Mouse (Mus musculus) hindbrain, embryonic 15.5 days (tissue): Measurements from ENCODE around the gene Nrcam. TPM values are rescaled to one million over a fixed set of nuclear protein-coding genes. Genes with fewer than 3 reads are reported as not detected.
A peak's percentile ranks its signal among the peaks of the same experiment; 100 is the strongest.

Experiments
- ATAC-seq: fragments of 200-750 bp; cut with Nextera tagmentation; 2 replicates; pipeline ENCODE4 v1.8.0; 2017; ENCODE audit warnings: low read depth, moderate number of reproducible peaks, moderate TSS enrichment; ENCODE audit not compliant: low FRiP score
- H3K27ac ChIP-seq: fragments of 300-500 bp; sonication (generic); replicated peaks from 2 replicates; pipeline ENCODE4 v1.5.1; 2015; ENCODE audit warnings: mild to moderate bottlenecking, inconsistent platforms
- H3K27me3 ChIP-seq: fragments of 300-500 bp; sonication (generic); 2 replicates; pipeline ENCODE4 v1.6.1; 2015; ENCODE audit warnings: control low read depth, inconsistent platforms
- H3K36me3 ChIP-seq: fragments of 300-500 bp; sonication (generic); 2 replicates; pipeline ENCODE4 v1.6.1; 2015; ENCODE audit warnings: control low read depth, inconsistent platforms
- H3K4me1 ChIP-seq: fragments of 300-500 bp; sonication (generic); replicated peaks from 2 replicates; pipeline ENCODE4 v1.6.1; 2015; ENCODE audit warnings: control low read depth, inconsistent platforms
- H3K4me2 ChIP-seq: fragments of 300-500 bp; sonication (generic); 2 replicates; pipeline ENCODE4 v1.6.1; 2015; ENCODE audit warnings: moderate library complexity, mild to moderate bottlenecking, inconsistent platforms
- H3K4me3 ChIP-seq: fragments of 300-500 bp; sonication (generic); 2 replicates; pipeline ENCODE4 v1.5.1; 2015; ENCODE audit warnings: mild to moderate bottlenecking, inconsistent platforms
- H3K9ac ChIP-seq: fragments of 300-500 bp; sonication (generic); 2 replicates; pipeline ENCODE4 v1.6.1; 2015; ENCODE audit warnings: inconsistent platforms
- H3K9me3 ChIP-seq: fragments of 300-500 bp; sonication (generic); 2 replicates; pipeline ENCODE4 v1.6.1; 2016; ENCODE audit warnings: control low read depth, inconsistent platforms
- WGBS: fragments of 180-500 bp; shearing (Covaris S2); methylation state at CpG from one replicate; pipeline ENCODE4 v1.1.7; 2015; 5-methylcytosine and 5-hydroxymethylcytosine counted together
- polyA plus RNA-seq: library from polyadenylated mRNA; unstranded; fragments of >200 nt; fragmentation: Nextera tagmentation; extraction: Ambion mirVana; gene quantifications from 2 replicates; pipeline ENCODE4 v1.2.1, GENCODE M21; 2015

The Nrcam gene
- polyA plus RNA-seq, 1 experiment from 2014 or later: 127 TPM

DNA sequence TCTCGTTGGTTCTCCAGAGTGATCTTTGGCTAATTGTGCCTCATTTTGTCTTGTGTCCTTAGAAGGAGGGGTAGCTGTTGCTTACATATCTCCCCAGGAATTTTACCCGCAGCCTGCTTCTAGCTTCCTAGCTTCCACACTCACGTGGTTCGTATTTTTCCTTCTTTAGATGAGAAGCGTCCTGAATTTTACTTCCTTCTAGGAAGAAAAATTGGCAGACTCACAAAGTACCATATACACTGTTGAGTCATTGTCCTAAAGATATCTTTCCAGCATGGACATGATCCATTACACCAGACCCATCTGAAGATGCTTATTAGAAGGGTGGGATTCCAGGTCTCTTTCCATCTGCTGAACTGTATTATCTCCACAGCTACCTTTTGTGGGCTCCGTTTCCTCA lies 122.2 kb downstream of the Nrcam start:
- H3K9ac ChIP-seq: no peak overlapping the region
- no peak overlapping the region for H3K4me3 ChIP-seq
- no peak overlapping the region for H3K4me2 ChIP-seq
- H3K27ac ChIP-seq: no peak overlapping the region
- no peaks in the 10 kb centered on the region for H3K27me3 ChIP-seq
- no peaks in the 10 kb centered on the region for H3K9me3 ChIP-seq
- ATAC-seq: no peak
- H3K4me1 ChIP-seq: no peaks in the 10 kb centered on the region
- WGBS: 80% methylated on average over 6 of the region's 6 CpGs
- no peaks in the 10 kb centered on the region for H3K36me3 ChIP-seq

DNA sequence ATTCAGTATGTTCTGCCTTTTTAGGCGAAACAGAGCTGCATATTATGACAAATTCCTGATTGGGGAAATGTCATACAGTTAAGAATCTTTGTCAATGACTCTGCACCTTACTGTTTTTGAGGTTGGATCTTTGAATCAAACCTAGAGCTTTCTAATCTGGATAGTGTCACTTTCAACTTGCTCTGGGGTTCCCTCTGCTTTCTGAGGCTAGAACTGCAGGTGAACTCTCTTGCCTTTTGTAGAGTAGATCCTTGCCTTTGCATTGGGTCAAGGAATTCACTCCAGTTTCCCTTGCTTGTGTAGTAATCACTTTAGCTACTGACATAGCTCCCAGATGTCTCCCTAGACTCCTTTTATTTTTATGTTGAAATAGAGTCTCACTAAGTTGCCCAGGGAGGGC lies 123.1 kb downstream of the Nrcam start:
- no peak overlapping the region for H3K9ac ChIP-seq
- H3K4me1 ChIP-seq: no peaks in the 10 kb centered on the region
- H3K27ac ChIP-seq: no peak overlapping the region
- ATAC-seq: no peak
- no peak overlapping the region for H3K4me3 ChIP-seq
- no peak overlapping the region for H3K4me2 ChIP-seq
- H3K36me3 ChIP-seq: no peaks in the 10 kb centered on the region
- no peaks in the 10 kb centered on the region for H3K27me3 ChIP-seq
- 77% methylated on average over 1 of the region's 1 CpGs for WGBS
- H3K9me3 ChIP-seq: no peaks in the 10 kb centered on the region

DNA sequence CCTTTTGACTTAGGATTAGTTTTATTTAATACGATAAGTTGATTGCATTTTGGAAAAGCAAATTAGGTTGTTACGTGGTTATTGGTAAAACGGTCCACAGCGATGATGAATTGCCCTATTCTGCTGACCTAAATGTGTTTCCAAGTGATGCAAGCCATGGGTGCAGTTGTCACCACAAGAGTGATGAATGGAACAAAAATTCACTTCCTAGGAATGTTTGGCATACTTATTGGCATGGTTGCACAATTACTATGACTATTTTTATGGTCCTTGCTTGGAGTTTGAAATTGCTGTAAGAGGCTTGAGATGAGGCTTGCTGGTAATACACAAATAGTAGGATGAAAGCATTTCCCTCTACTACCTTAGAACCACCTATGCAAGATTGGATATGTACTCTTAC lies 125.1 kb downstream of the Nrcam start:
- no peak for ATAC-seq
- no peaks in the 10 kb centered on the region for H3K27me3 ChIP-seq
- WGBS: 74% methylated on average over 4 of the region's 4 CpGs
- H3K9me3 ChIP-seq: no peaks in the 10 kb centered on the region
- no peak overlapping the region for H3K4me2 ChIP-seq
- H3K36me3 ChIP-seq: no peaks in the 10 kb centered on the region
- H3K9ac ChIP-seq: no peak overlapping the region
- no peak overlapping the region for H3K4me3 ChIP-seq
- H3K4me1 ChIP-seq: no peaks in the 10 kb centered on the region
- H3K27ac ChIP-seq: no peak overlapping the region

DNA sequence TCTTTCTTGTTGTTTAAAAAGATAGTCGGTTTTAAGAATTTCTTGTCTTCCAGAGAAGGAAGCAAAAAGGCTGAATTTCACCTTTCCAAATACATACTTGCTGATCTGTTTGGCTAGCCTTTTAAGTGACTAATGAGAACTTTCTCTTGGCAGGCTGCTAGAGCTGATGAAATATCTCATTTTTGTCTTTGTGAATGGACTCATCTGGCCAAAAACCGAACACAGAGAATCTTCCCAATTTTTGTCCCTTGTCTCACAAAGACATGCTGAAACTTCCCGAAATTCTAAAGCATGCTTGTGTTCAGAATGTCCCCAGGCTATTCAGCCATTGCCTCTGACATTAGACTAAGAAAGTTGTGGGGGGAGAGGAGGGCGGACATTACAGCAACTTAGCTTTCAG lies 129.3 kb downstream of the Nrcam start:
- no peak for ATAC-seq
- H3K4me3 ChIP-seq: no peak overlapping the region
- H3K9me3 ChIP-seq: no peaks in the 10 kb centered on the region
- no peak overlapping the region for H3K4me2 ChIP-seq
- H3K4me1 ChIP-seq: peaks cover 15% of the 10 kb centered on the region
- H3K27me3 ChIP-seq: no peaks in the 10 kb centered on the region
- H3K9ac ChIP-seq: no peak overlapping the region
- 75% methylated on average over 4 of the region's 4 CpGs for WGBS
- no peak overlapping the region for H3K27ac ChIP-seq
- H3K36me3 ChIP-seq: no peaks in the 10 kb centered on the region

DNA sequence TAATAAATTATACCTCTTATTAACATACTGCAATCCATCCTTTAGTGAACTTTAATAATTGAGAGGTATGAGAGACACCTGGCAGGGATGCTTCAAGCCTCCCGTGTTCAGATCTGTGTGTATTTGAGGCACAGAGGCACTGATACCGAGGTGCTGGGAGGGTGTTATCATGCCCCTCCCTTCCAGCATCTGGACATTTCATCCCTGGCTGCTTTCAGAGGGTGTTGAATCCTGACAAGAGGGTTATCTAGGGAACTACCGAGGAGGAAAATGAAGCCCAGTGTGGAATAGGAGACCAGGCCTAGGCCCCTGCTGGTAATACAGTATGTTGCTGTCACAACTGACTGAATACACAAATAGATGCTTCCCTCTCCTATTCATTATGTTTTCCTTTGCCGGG lies 133.8 kb downstream of the Nrcam start:
- Histone ChIP-seq H3K4me2 (peak overlapping the region; percentile 18), H3K4me3 (no peak overlapping the region), H3K9ac (no peak overlapping the region; the same call in 1 of the 2 replicates), H3K9me3 (no peaks in the 10 kb centered on the region), H3K27ac (peak overlapping the region; percentile 67), H3K4me1 (peaks cover 22% of the 10 kb centered on the region), H3K27me3 (no peaks in the 10 kb centered on the region), H3K36me3 (no peaks in the 10 kb centered on the region)
- peak; percentile 87 for ATAC-seq
- WGBS: 15% methylated on average over 4 of the region's 4 CpGs

DNA sequence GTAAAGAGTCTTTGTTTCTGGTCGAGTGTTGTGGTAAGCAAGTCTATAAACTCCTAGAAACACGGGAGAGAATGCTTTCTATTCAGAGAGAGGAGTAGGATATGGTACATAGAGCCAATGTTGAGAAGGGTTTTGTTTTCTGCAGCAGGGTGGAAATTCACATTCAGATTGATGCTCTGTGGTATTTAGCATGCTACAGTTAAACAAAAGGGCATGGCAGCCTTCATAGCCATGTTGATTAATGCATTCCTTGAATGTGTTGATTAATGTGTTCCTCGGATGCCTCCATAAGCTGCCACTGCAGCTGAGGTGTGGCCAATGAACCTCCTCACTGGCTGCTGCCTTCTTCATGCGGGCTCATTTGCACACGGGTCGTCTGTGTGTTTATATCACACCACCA lies 134.3 kb downstream of the Nrcam start:
- peak; percentile 79 for ATAC-seq
- no peak overlapping the region for H3K9ac ChIP-seq
- peak overlapping the region; percentile 67 for H3K27ac ChIP-seq
- H3K36me3 ChIP-seq: no peaks in the 10 kb centered on the region
- WGBS: 19% methylated on average over 6 of the region's 6 CpGs
- peak overlapping the region; percentile 18 for H3K4me2 ChIP-seq
- H3K4me3 ChIP-seq: no peak overlapping the region
- H3K9me3 ChIP-seq: no peaks in the 10 kb centered on the region
- H3K27me3 ChIP-seq: no peaks in the 10 kb centered on the region
- peaks cover 22% of the 10 kb centered on the region for H3K4me1 ChIP-seq

DNA sequence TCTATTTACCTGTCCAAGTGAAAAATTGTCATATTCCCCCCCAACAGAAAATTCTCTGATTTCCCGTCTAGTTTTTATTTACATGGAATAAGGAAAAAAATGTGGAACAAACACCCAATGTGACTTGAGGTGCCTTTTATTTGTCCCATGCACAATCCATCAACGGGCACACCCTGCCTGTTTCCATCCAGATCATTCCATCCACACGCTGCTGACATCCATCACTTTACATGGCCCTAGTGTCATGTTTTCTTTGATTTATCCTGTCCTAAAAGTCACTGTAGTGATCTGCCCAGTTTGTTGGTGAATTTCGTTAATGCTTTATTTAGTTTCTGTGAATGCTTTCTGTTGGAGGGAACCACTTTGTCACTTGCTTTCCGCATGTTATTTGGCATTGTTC lies 142.4 kb downstream of the Nrcam start:
- 0 out of 2 replicates have a peak, but pooled peaks cover 5% of the 10 kb centered on the region for H3K4me1 ChIP-seq
- 49% methylated on average over 5 of the region's 5 CpGs for WGBS
- no peak for ATAC-seq
- no peaks in the 10 kb centered on the region for H3K9me3 ChIP-seq
- no peaks in the 10 kb centered on the region for H3K27me3 ChIP-seq
- no peak overlapping the region for H3K4me2 ChIP-seq
- H3K9ac ChIP-seq: no peak overlapping the region
- H3K4me3 ChIP-seq: no peak overlapping the region
- no peaks in the 10 kb centered on the region for H3K36me3 ChIP-seq
- H3K27ac ChIP-seq: no peak overlapping the region

DNA sequence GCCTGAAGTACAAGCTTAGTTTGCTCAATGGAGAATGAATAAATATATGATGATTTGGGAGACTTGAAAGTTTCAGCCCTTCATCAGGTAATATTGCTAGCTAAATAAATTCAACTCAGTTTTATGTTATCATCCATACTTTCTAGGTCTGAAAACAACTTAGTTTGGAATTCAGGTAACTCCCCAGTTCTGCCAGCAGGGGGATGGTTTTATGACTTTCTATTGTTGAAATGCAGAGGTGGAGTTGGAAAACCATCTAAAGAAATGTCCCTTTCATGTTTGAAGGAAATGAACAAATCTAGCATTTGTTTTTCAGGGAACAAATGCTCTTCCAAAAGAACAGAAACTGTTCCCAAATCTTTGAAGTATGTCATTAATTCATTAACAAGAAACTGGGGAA lies 146.7 kb downstream of the Nrcam start:
- H3K36me3 ChIP-seq: no peaks in the 10 kb centered on the region
- H3K9me3 ChIP-seq: no peaks in the 10 kb centered on the region
- ATAC-seq: no peak
- no peak overlapping the region for H3K4me2 ChIP-seq
- no peak overlapping the region for H3K4me3 ChIP-seq
- H3K27ac ChIP-seq: no peak overlapping the region
- H3K4me1 ChIP-seq: peaks cover 14% of the 10 kb centered on the region; the same call in 1 of the 2 replicates
- no peak overlapping the region for H3K9ac ChIP-seq
- no peaks in the 10 kb centered on the region for H3K27me3 ChIP-seq

DNA sequence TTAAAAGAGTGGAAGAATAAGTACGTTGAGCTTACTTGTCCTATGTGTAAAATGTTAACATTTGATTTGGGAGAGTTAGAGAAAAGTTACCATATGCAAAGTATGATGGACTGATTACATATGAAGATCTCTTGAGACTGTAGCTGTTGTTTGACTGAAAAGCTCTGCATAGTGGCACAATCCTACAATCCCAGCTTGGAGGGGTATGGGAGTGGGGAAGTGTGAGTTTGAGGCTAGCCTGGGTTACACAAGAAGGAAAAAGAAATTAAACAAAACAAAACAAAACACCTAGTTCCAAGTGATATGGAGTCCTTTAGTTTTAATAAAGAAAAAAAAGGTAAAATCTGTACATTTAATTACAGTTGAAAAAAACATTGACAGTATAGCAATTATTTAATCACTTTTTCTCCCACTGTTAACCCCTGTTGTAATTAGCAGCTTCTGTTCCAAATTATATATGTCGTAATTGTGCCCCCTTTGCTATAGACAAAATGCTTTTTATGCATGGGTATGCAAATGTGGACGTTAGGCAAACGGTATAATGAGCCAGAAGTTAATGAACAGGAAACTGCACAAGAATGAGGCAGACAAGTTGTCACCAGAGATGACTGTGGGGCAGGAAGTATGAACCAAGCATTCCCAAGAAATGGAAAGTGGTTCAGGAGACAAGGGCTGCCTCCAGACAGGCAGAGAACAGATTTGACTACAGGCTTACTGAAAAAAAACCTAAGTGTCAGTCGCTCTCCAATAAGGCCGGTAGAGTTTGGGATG lies 150.8 kb downstream of the Nrcam start:
- H3K27me3 ChIP-seq: no peaks in the 10 kb centered on the region
- ATAC-seq: no peak
- WGBS: 49% methylated on average over 6 of the region's 6 CpGs
- H3K9me3 ChIP-seq: no peaks in the 10 kb centered on the region
- no peak overlapping the region for H3K9ac ChIP-seq
- no peaks in the 10 kb centered on the region for H3K36me3 ChIP-seq
- H3K27ac ChIP-seq: peak overlapping the region; percentile 38
- H3K4me3 ChIP-seq: no peak overlapping the region
- H3K4me2 ChIP-seq: no peak overlapping the region
- peaks cover 11% of the 10 kb centered on the region; the same call in 1 of the 2 replicates for H3K4me1 ChIP-seq

DNA sequence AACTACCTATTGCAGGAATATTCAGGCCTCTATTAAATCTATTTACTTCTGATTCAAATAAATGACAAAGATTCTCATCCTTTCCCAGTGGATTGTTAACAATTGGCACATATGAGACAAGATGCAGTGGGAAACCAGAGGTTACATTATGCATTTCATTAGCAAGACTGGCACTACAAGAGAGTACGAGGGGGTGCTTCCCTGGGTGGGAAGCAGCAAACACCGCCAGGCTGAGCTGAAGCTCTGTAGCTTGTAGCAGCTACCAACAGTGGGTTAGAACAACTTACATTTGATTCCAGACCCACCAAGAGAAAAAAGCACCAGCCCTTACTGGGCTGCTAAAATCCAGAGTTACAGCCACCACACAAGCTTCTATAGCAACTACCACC lies 151.3 kb downstream of the Nrcam start:
- WGBS: 44% methylated on average over 2 of the region's 2 CpGs
- H3K27ac ChIP-seq: peak overlapping the region; percentile 38
- H3K9ac ChIP-seq: no peak overlapping the region
- no peak overlapping the region for H3K4me3 ChIP-seq
- H3K36me3 ChIP-seq: no peaks in the 10 kb centered on the region
- H3K4me1 ChIP-seq: peaks cover 11% of the 10 kb centered on the region; the same call in 1 of the 2 replicates
- H3K4me2 ChIP-seq: no peak overlapping the region
- no peaks in the 10 kb centered on the region for H3K9me3 ChIP-seq
- no peaks in the 10 kb centered on the region for H3K27me3 ChIP-seq
- ATAC-seq: peak; percentile 8; the same call in 1 of the 2 replicates

DNA sequence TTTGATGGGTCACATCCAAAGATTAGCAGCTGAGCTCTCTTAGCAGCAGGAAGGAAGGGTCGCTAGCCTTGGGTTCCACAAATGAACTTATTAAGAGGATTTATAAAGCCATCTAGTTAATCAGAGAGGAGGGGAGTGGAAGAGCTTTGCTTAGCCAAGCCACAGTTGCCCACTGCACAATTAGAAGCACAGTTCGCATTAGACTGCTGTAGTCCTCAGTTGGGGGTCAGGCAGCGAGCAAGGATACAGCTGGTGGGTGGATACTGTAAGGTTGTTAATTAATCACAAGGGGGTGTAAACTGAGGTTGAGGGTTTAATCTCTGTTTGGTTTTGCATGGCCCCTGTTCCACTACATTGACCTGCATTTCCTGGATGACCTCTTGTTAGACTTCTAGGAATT lies 152.7 kb downstream of the Nrcam start:
- WGBS: 44% methylated on average over 3 of the region's 3 CpGs
- no peaks in the 10 kb centered on the region for H3K36me3 ChIP-seq
- H3K4me3 ChIP-seq: no peak overlapping the region
- H3K4me2 ChIP-seq: no peak overlapping the region
- peaks cover 11% of the 10 kb centered on the region; the same call in 1 of the 2 replicates for H3K4me1 ChIP-seq
- H3K9ac ChIP-seq: no peak overlapping the region
- no peak for ATAC-seq
- no peak overlapping the region for H3K27ac ChIP-seq
- H3K9me3 ChIP-seq: no peaks in the 10 kb centered on the region
- H3K27me3 ChIP-seq: no peaks in the 10 kb centered on the region

DNA sequence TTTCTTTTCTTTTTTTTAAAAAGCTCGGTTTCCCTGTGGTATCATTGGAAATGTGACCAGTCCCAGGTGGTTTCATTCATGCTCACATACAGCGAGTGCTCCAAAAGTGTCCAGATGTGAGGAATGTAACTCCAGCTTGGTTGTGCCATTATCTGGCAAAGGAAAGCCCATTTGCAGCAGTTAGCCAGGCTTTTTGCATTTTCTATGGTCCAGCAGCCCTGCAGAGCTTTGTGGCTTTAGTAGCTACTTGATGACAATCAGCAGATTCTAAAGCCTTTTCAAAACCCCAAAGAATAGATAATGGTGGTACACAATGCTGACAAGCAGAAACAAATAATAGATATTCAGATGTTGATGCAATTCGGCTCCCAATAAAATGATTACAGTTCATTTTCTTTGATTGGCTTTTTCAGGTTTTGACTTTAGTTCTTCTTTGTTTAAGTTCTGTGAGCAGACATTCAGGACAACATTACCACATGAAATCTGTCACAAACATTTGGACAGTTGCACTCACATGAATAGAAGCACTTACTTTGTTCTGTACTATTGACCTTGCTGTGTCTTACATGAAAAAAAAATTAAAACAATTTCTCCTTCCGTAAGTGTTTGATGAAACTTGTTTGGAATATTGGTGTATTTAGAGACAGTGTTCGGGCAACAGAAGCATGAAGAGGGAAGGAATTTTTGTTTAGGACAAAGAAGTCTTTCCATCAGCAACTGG lies 164.2 kb downstream of the Nrcam start:
- H3K4me1 ChIP-seq: peaks cover 2% of the 10 kb centered on the region; the same call in 1 of the 2 replicates

More for the DNA sequence above, 164.2 kb downstream of the Nrcam start:
- no peak overlapping the region for H3K4me3 ChIP-seq
- H3K9me3 ChIP-seq: no peaks in the 10 kb centered on the region
- H3K36me3 ChIP-seq: no peaks in the 10 kb centered on the region
- H3K9ac ChIP-seq: no peak overlapping the region
- no peak overlapping the region for H3K4me2 ChIP-seq
- ATAC-seq: no peak
- 23% methylated on average over 5 of the region's 5 CpGs for WGBS
- 0 out of 2 replicates have a peak overlapping the region, but pooled peaks have one; percentile 22 for H3K27ac ChIP-seq
- H3K27me3 ChIP-seq: no peaks in the 10 kb centered on the region
